Mouse (Mus musculus) forebrain, embryonic 16.5 days (tissue): Measurements from ENCODE around the gene Stn1. TPM values are rescaled to one million over a fixed set of nuclear protein-coding genes. Genes with fewer than 3 reads are reported as not detected.
A peak's percentile ranks its signal among the peaks of the same experiment; 100 is the strongest.
"Not testable (repeated sequence)": the region's sequence is repeated elsewhere in the genome, so short reads cannot be mapped to it uniquely, and the experiment has no call there.

ENCODE experiments used
- ATAC-seq: fragments of 200-750 bp; cut with Nextera tagmentation; 2 replicates; pipeline ENCODE4 v1.8.0; 2017; ENCODE audit warnings: mild to moderate bottlenecking, moderate library complexity
- H3K27ac ChIP-seq: fragments of 300-500 bp; sonication (generic); 2 replicates; pipeline ENCODE4 v1.5.1; 2014; ENCODE audit warnings: low read length, control low read depth
- H3K27me3 ChIP-seq: fragments of 300-500 bp; sonication (generic); replicated peaks from 2 replicates; pipeline ENCODE4 v1.6.1; 2014; ENCODE audit warnings: low read length; ENCODE audit not compliant: control insufficient read depth, insufficient read depth
- H3K36me3 ChIP-seq: fragments of 300-500 bp; sonication (generic); 2 replicates; pipeline ENCODE4 v1.6.1; 2014; ENCODE audit not compliant: control insufficient read depth, insufficient read depth
- H3K4me1 ChIP-seq: fragments of 300-500 bp; sonication (generic); replicated peaks from 2 replicates; pipeline ENCODE4 v1.6.1; 2014; ENCODE audit warnings: low read length; ENCODE audit not compliant: control insufficient read depth, insufficient read depth
- H3K4me2 ChIP-seq: fragments of 300-500 bp; sonication (generic); 2 replicates; pipeline ENCODE4 v1.6.1; 2014; ENCODE audit warnings: mild to moderate bottlenecking, low read length, control low read depth
- H3K4me3 ChIP-seq: fragments of 300-500 bp; sonication (generic); replicated peaks from 2 replicates; pipeline ENCODE4 v1.5.1; 2014; ENCODE audit warnings: mild to moderate bottlenecking, low read length, control low read depth
- H3K9ac ChIP-seq: fragments of 300-500 bp; sonication (generic); replicated peaks from 2 replicates; pipeline ENCODE4 v1.6.1; 2014; ENCODE audit warnings: low read depth, low read length, control low read depth
- H3K9me3 ChIP-seq: fragments of 300-500 bp; sonication (generic); 2 replicates; pipeline ENCODE4 v1.6.1; 2016; ENCODE audit warnings: low read length; ENCODE audit not compliant: control insufficient read depth
- WGBS: fragments of 180-500 bp; shearing (Covaris S2); extraction: QIAGEN DNeasy Blood & Tissue Kit; methylation state at CpG from one replicate; pipeline ENCODE4 v1.1.7; 2014; 5-methylcytosine and 5-hydroxymethylcytosine counted together
- polyA plus RNA-seq: library from polyadenylated mRNA; unstranded; fragments of >200 nt; fragmentation: Nextera tagmentation; extraction: Ambion mirVana; gene quantifications from 2 replicates; pipeline ENCODE4 v1.2.1, GENCODE M21; 2015

Gene Stn1
- 30.0 and 34.0 TPM in 2 replicates for polyA plus RNA-seq

DNA sequence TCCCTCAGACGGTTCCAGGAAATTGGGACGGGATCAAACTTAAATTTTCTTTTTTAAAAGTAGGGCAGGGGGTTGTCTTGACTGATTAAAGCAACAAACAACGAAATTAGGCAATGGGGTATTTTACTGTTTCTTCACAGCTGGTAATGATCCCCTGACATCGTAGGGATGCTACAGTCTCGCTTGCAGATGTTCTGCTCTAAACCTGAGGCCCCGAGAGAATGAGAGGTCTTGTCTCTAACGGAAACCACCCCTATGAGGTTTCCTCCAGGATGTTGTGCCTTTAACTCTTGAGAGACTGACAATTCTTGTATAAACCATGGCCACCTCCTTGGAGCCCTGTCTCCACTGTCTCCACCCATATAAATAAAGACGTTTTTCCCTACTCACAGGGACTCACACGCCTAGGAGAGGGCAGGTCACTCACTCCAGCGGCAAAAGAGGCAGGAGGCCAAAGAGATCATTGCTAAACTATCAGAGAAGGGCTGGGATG is at the start of gene Stn1:
TSS of gene Stn1 (minus strand) at position 208 of the 493 bp plus-strand sequence.
- peaks cover 2% of the 10 kb centered on the region; the same call in 1 of the 2 replicates for H3K9me3 ChIP-seq
- H3K4me3 ChIP-seq: peak within 1 kb of the TSS; percentile 74
- H3K36me3 ChIP-seq: peaks cover 3% of the 10 kb centered on the region; the same call in 1 of the 2 replicates
- H3K4me2 ChIP-seq: peak within 1 kb of the TSS; percentile 95
- no peaks in the 10 kb centered on the region; the same call in 1 of the 2 replicates for H3K27me3 ChIP-seq
- peaks cover 12% of the 10 kb centered on the region for H3K4me1 ChIP-seq
- ATAC-seq: peak; percentile 37
- WGBS: 6% methylated on average over 10 of the region's 10 CpGs
- H3K27ac ChIP-seq: peak within 1 kb of the TSS; percentile 79
- peak within 1 kb of the TSS; percentile 65 for H3K9ac ChIP-seq

- Histone ChIP-seq H3K9ac (no peak overlapping the region), H3K27ac (no peak overlapping the region), H3K27me3 (no peaks in the 10 kb centered on the region), H3K9me3 (no peaks in the 10 kb centered on the region), H3K4me3 (no peak overlapping the region), H3K4me2 (no peak overlapping the region), H3K36me3 (no peaks in the 10 kb centered on the region), H3K4me1 (peaks cover 9% of the 10 kb centered on the region)
- WGBS: 97% methylated on average over 1 of the region's 1 CpGs
- ATAC-seq: no peak
Observed at GRCm38 (mm10) chr19:47587009-47587408, 49.7 kb upstream of the Stn1 start.

DNA sequence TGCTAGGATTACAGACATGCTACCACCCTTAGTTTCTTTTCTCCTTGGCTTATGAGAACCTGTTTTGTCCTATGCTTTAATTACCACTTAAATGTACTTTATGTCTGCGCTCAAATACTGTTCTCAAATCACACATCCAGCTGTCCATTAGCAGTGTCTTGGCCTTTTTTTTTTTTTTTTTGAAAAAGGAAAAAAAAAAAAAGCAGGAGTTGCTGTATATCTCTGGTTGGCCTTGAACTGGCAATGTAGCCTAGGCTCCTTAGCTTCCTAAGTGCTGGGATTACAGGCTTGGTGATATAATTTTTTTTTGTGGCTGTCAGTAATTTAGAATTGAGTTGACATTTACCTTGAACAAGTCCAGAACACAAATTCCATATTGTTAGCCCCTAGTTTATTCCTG is 48.5 kb upstream of the Stn1 start:
- H3K4me2 ChIP-seq: no peak overlapping the region
- WGBS: 56% methylated on average over 1 of the region's 1 CpGs
- no peaks in the 10 kb centered on the region for H3K9me3 ChIP-seq
- H3K9ac ChIP-seq: no peak overlapping the region
- H3K4me3 ChIP-seq: no peak overlapping the region
- no peak overlapping the region for H3K27ac ChIP-seq
- ATAC-seq: no peak
- H3K27me3 ChIP-seq: no peaks in the 10 kb centered on the region
- peaks cover 19% of the 10 kb centered on the region for H3K4me1 ChIP-seq
- H3K36me3 ChIP-seq: no peaks in the 10 kb centered on the region

GRCm38 (mm10) chr19:47579788-47580631 is 42.7 kb upstream of the Stn1 start:
- Histone ChIP-seq H3K9me3 (no peaks in the 10 kb centered on the region), H3K4me1 (peaks cover 18% of the 10 kb centered on the region), H3K4me2 (peak overlapping the region; percentile 92), H3K9ac (peak overlapping the region; percentile 91), H3K36me3 (no peaks in the 10 kb centered on the region), H3K27me3 (no peaks in the 10 kb centered on the region), H3K27ac (peak overlapping the region; percentile 88), H3K4me3 (peak overlapping the region; percentile 86)
- ATAC-seq: peak; percentile 75
- WGBS: under 1% methylated on average over 79 of the region's 96 CpGs

GRCm38 (mm10) chr19:47579225-47579787 is 42.0 kb upstream of the Stn1 start, which contains the start of gene Slk:
Gene Slk, plus strand, starts transcription at chr19:47579678.
- Histone ChIP-seq H3K4me1 (peaks cover 18% of the 10 kb centered on the region), H3K4me3 (peak within 1 kb of the TSS; percentile 86), H3K9me3 (no peaks in the 10 kb centered on the region), H3K9ac (peak within 1 kb of the TSS; percentile 91), H3K36me3 (no peaks in the 10 kb centered on the region), H3K27ac (peak within 1 kb of the TSS; percentile 88), H3K27me3 (no peaks in the 10 kb centered on the region), H3K4me2 (peak within 1 kb of the TSS; percentile 92)
- under 1% methylated on average over 71 of the region's 83 CpGs for WGBS
- peak; percentile 96 for ATAC-seq

GRCm38 (mm10) chr19:47578581-47579224 is 41.4 kb upstream of the Stn1 start:
- H3K36me3 ChIP-seq: no peaks in the 10 kb centered on the region
- no peak for ATAC-seq
- H3K9me3 ChIP-seq: no peaks in the 10 kb centered on the region
- peaks cover 18% of the 10 kb centered on the region for H3K4me1 ChIP-seq
- H3K27ac ChIP-seq: peak overlapping the region; percentile 88
- H3K9ac ChIP-seq: peak overlapping the region; percentile 91
- H3K27me3 ChIP-seq: no peaks in the 10 kb centered on the region
- H3K4me2 ChIP-seq: peak overlapping the region; percentile 56
- WGBS: 21% methylated on average over 13 of the region's 13 CpGs
- peak overlapping the region; percentile 86 for H3K4me3 ChIP-seq

- H3K36me3 ChIP-seq: no peaks in the 10 kb centered on the region
Observed at GRCm38 (mm10) chr19:47573718-47574117, 36.4 kb upstream of the Stn1 start.

GRCm38 (mm10) chr19:47571981-47572380 is 34.7 kb upstream of the Stn1 start:
- not testable (repeated sequence) for H3K9me3 ChIP-seq, H3K27ac ChIP-seq, H3K4me1 ChIP-seq, H3K9ac ChIP-seq, ATAC-seq, H3K4me2 ChIP-seq, H3K4me3 ChIP-seq, H3K27me3 ChIP-seq, H3K36me3 ChIP-seq
- 78% methylated on average over 4 of the region's 4 CpGs for WGBS

More at GRCm38 (mm10) chr19:47573718-47574117, 36.4 kb upstream of the Stn1 start:
- Histone ChIP-seq H3K4me1 (no peaks in the 10 kb centered on the region), H3K4me3 (no peak overlapping the region), H3K9me3 (no peaks in the 10 kb centered on the region), H3K27me3 (no peaks in the 10 kb centered on the region), H3K27ac (no peak overlapping the region), H3K9ac (no peak overlapping the region), H3K4me2 (no peak overlapping the region)
- ATAC-seq: no peak
- WGBS: 86% methylated on average over 3 of the region's 3 CpGs

DNA sequence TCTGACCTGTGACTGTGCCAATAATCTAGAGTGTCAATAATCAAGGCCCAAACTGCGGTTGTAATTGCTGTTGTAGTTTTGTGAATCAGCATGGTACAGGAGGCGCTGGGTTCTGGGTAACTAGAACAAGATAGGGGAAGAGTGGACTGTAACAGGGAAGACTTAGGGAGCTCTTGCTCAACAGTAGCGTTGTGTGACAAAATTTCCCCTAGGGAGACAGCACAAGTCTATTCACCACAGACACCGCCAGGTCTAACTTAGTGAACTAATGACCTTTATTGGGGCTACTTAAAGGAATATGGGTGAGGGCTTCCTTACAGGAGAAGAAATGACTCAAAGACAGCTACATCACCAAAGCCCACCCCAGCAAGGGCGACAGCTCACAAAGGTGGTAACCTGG is 32.7 kb upstream of the Stn1 start:
- H3K4me2 ChIP-seq: no peak overlapping the region
- 94% methylated on average over 5 of the region's 5 CpGs for WGBS
- no peak overlapping the region for H3K9ac ChIP-seq
- no peaks in the 10 kb centered on the region for H3K27me3 ChIP-seq
- no peak for ATAC-seq
- no peaks in the 10 kb centered on the region for H3K36me3 ChIP-seq
- no peak overlapping the region for H3K4me3 ChIP-seq
- no peaks in the 10 kb centered on the region for H3K9me3 ChIP-seq
- H3K4me1 ChIP-seq: no peaks in the 10 kb centered on the region
- no peak overlapping the region for H3K27ac ChIP-seq
